Mouse (Mus musculus): Measurements from ENCODE around the gene Bmp4. TPM values are rescaled to one million over a fixed set of nuclear protein-coding genes. Genes with fewer than 3 reads are reported as not detected.

The Bmp4 gene
- polyA plus RNA-seq, 1 experiment from 2014 or later: 16.7 TPM

GRCm38 (mm10) chr14:46408319-46408718 lies 17.9 kb upstream of the Bmp4 start:
- no peaks in the 10 kb centered on the region for H3K9me3 ChIP-seq (replicated peaks)
- ATAC-seq (replicated peaks; ENCODE audit: insufficient number of reproducible peaks, insufficient read depth, low FRiP score, low read depth): no peak
- H3K4me1 ChIP-seq (replicated peaks): no peaks in the 10 kb centered on the region
- WGBS: 77% methylated on average over 3 of the region's 3 CpGs
- no peaks in the 10 kb centered on the region for H3K27me3 ChIP-seq
- H3K9ac ChIP-seq: no peak overlapping the region
- no peaks in the 10 kb centered on the region for H3K36me3 ChIP-seq
- no peak overlapping the region for H3K27ac ChIP-seq
- no peak overlapping the region for H3K4me3 ChIP-seq
- no peak overlapping the region for H3K4me2 ChIP-seq

- Histone ChIP-seq H3K4me1 (replicated peaks) (peaks cover 11% of the 10 kb centered on the region), H3K27ac (no peak overlapping the region), H3K36me3 (no peaks in the 10 kb centered on the region), H3K4me3 (no peak overlapping the region), H3K9me3 (replicated peaks) (no peaks in the 10 kb centered on the region), H3K27me3 (peaks cover 26% of the 10 kb centered on the region), H3K9ac (no peak overlapping the region), H3K4me2 (no peak overlapping the region)
- ATAC-seq (replicated peaks; ENCODE audit: insufficient number of reproducible peaks, insufficient read depth, low FRiP score, low read depth): no peak
- WGBS: 46% methylated on average over 2 of the region's 2 CpGs
Measured at GRCm38 (mm10) chr14:46399925-46400324, 9.5 kb upstream of the Bmp4 start.

GRCm38 (mm10) chr14:46398091-46398695 lies 7.7 kb upstream of the Bmp4 start:
- Histone ChIP-seq H3K27ac (no peak overlapping the region), H3K4me1 (replicated peaks) (peaks cover 11% of the 10 kb centered on the region), H3K9me3 (replicated peaks) (no peaks in the 10 kb centered on the region), H3K27me3 (peaks cover 26% of the 10 kb centered on the region), H3K4me3 (peak overlapping the region; percentile 42), H3K36me3 (no peaks in the 10 kb centered on the region), H3K4me2 (peak overlapping the region; percentile 68), H3K9ac (no peak overlapping the region)
- 5% methylated on average over 27 of the region's 27 CpGs for WGBS
- peak; percentile 18; the same call in 1 of the 2 replicates for ATAC-seq (replicated peaks; ENCODE audit: insufficient number of reproducible peaks, insufficient read depth, low FRiP score, low read depth)

- ATAC-seq (replicated peaks; ENCODE audit: insufficient number of reproducible peaks, insufficient read depth, low FRiP score, low read depth): no peak
Measured at GRCm38 (mm10) chr14:46391621-46392170, 1.2 kb upstream of the Bmp4 start.

GRCm38 (mm10) chr14:46389438-46390248 lies 826 bp downstream of the Bmp4 start:
- Histone ChIP-seq H3K27me3 (peaks cover 32% of the 10 kb centered on the region), H3K27ac (0 out of 2 replicates have a peak overlapping the region, but pooled peaks have one; percentile 7), H3K9me3 (replicated peaks) (no peaks in the 10 kb centered on the region), H3K9ac (peak overlapping the region; percentile 57), H3K4me3 (peak overlapping the region; percentile 70), H3K36me3 (no peaks in the 10 kb centered on the region), H3K4me2 (peak overlapping the region; percentile 82), H3K4me1 (replicated peaks) (peaks cover 38% of the 10 kb centered on the region)
- no peak for ATAC-seq (replicated peaks; ENCODE audit: insufficient number of reproducible peaks, insufficient read depth, low FRiP score, low read depth)
- 5% methylated on average over 24 of the region's 24 CpGs for WGBS

More at GRCm38 (mm10) chr14:46391621-46392170, 1.2 kb upstream of the Bmp4 start:
- Histone ChIP-seq H3K27ac (no peak overlapping the region), H3K9ac (no peak overlapping the region), H3K4me1 (replicated peaks) (peaks cover 24% of the 10 kb centered on the region), H3K27me3 (peaks cover 35% of the 10 kb centered on the region), H3K4me2 (no peak overlapping the region), H3K4me3 (no peak overlapping the region), H3K9me3 (replicated peaks) (no peaks in the 10 kb centered on the region), H3K36me3 (no peaks in the 10 kb centered on the region)
- 51% methylated on average over 6 of the region's 6 CpGs for WGBS

- Histone ChIP-seq H3K4me1 (replicated peaks) (peaks cover 38% of the 10 kb centered on the region), H3K9ac (peak overlapping the region; percentile 57), H3K36me3 (peaks cover 4% of the 10 kb centered on the region; the same call in 1 of the 2 replicates), H3K27me3 (peaks cover 32% of the 10 kb centered on the region), H3K4me3 (peak overlapping the region; percentile 70), H3K27ac (peak overlapping the region; percentile 84), H3K4me2 (peak overlapping the region; percentile 82), H3K9me3 (replicated peaks) (no peaks in the 10 kb centered on the region)
- WGBS: under 1% methylated on average over 27 of the region's 27 CpGs
- no peak for ATAC-seq (replicated peaks; ENCODE audit: insufficient number of reproducible peaks, insufficient read depth, low FRiP score, low read depth)
Measured at GRCm38 (mm10) chr14:46388636-46389035, 1.8 kb downstream of the Bmp4 start.

- ATAC-seq (replicated peaks; ENCODE audit: insufficient number of reproducible peaks, insufficient read depth, low FRiP score, low read depth): peak; percentile 19
- peaks cover 4% of the 10 kb centered on the region; the same call in 1 of the 2 replicates for H3K36me3 ChIP-seq
- no peaks in the 10 kb centered on the region for H3K9me3 ChIP-seq (replicated peaks)
- H3K4me2 ChIP-seq: peak overlapping the region; percentile 82
- under 1% methylated on average over 41 of the region's 41 CpGs for WGBS
- H3K27ac ChIP-seq: peak overlapping the region; percentile 84
- peak overlapping the region; percentile 57 for H3K9ac ChIP-seq
- H3K4me1 ChIP-seq (replicated peaks): peaks cover 38% of the 10 kb centered on the region
- peaks cover 32% of the 10 kb centered on the region for H3K27me3 ChIP-seq
- peak overlapping the region; percentile 70 for H3K4me3 ChIP-seq
Measured at GRCm38 (mm10) chr14:46387821-46388481, 2.5 kb downstream of the Bmp4 start.

- Histone ChIP-seq H3K27ac (peak overlapping the region; percentile 84), H3K9ac (peak overlapping the region; percentile 57), H3K9me3 (replicated peaks) (no peaks in the 10 kb centered on the region), H3K4me3 (peak overlapping the region; percentile 70), H3K4me1 (replicated peaks) (peaks cover 38% of the 10 kb centered on the region), H3K4me2 (peak overlapping the region; percentile 82), H3K27me3 (peaks cover 32% of the 10 kb centered on the region), H3K36me3 (peaks cover 4% of the 10 kb centered on the region; the same call in 1 of the 2 replicates)
- peak; percentile 84 for ATAC-seq (replicated peaks; ENCODE audit: insufficient number of reproducible peaks, insufficient read depth, low FRiP score, low read depth)
- under 1% methylated on average over 27 of the region's 27 CpGs for WGBS
Measured at GRCm38 (mm10) chr14:46387357-46387671, 3.2 kb downstream of the Bmp4 start.

- Histone ChIP-seq H3K4me3 (peak overlapping the region; percentile 70), H3K27ac (peak overlapping the region; percentile 84), H3K36me3 (peaks cover 4% of the 10 kb centered on the region; the same call in 1 of the 2 replicates), H3K4me2 (peak overlapping the region; percentile 82), H3K4me1 (replicated peaks) (peaks cover 39% of the 10 kb centered on the region), H3K9ac (peak overlapping the region; percentile 36), H3K27me3 (peaks cover 29% of the 10 kb centered on the region), H3K9me3 (replicated peaks) (no peaks in the 10 kb centered on the region)
- no peak for ATAC-seq (replicated peaks; ENCODE audit: insufficient number of reproducible peaks, insufficient read depth, low FRiP score, low read depth)
- WGBS: under 1% methylated on average over 28 of the region's 28 CpGs
Measured at GRCm38 (mm10) chr14:46386478-46387356, 3.8 kb downstream of the Bmp4 start.

GRCm38 (mm10) chr14:46385701-46386477 lies 4.6 kb downstream of the Bmp4 start:
- peaks cover 47% of the 10 kb centered on the region for H3K4me1 ChIP-seq (replicated peaks)
- H3K27me3 ChIP-seq: peaks cover 22% of the 10 kb centered on the region
- H3K36me3 ChIP-seq: peaks cover 4% of the 10 kb centered on the region; the same call in 1 of the 2 replicates
- no peaks in the 10 kb centered on the region for H3K9me3 ChIP-seq (replicated peaks)
- under 1% methylated on average over 39 of the region's 39 CpGs for WGBS
- 0 out of 2 replicates have a peak overlapping the region, but pooled peaks have one; percentile 29 for H3K27ac ChIP-seq
- no peak for ATAC-seq (replicated peaks; ENCODE audit: insufficient number of reproducible peaks, insufficient read depth, low FRiP score, low read depth)
- H3K4me2 ChIP-seq: peak overlapping the region; percentile 82
- peak overlapping the region; percentile 70 for H3K4me3 ChIP-seq
- H3K9ac ChIP-seq: peak overlapping the region; percentile 54
